Mouse (Mus musculus) embryo, embryonic 9.5 days (tissue): ENCODE data around the gene Slc45a2.
A peak's percentile ranks its signal among the peaks of the same experiment; 100 is the strongest.

Experiments used
- DNase-seq: peaks from one replicate; pipeline ENCODE4 v3.0.0-alpha.2; 2017; ENCODE audit errors: extremely low spot score

Gene Slc45a2

GRCm38 (mm10) chr15:11004646-11005045 is 4.1 kb downstream of the Slc45a2 start:
- DNase-seq: no peak

- peak; percentile 18 for DNase-seq
Observed at GRCm38 (mm10) chr15:11008756-11009155, 8.2 kb downstream of the Slc45a2 start.

DNA sequence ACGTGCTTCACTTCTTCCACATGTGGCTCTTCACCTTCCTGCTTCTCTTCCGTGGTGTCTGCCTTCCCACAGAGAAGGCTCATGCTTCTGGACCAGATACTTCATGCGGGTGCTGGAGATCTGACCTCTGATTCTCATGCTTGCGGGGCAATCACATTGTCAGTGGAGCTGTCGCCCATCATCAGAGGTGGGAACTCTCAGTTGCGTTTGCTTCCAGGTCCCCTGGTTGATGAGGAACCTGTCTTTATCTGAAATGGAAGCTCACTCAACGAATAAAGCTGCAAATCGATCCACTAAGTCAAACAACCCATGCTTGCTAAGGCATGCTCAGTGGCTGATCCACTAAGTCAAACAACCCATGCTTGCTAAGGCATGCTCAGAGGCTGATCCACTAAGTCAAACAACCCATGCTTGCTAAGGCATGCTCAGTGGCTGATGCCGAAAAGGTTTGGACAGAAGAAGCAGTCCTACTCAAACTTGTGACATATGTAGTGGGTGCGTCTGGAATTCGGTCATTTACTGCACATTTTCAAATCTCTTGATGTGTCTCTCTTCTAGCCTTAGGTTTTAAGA is 10.5 kb downstream of the Slc45a2 start:
- no peak for DNase-seq

- DNase-seq: no peak
Observed at GRCm38 (mm10) chr15:11014931-11015330, 14.4 kb downstream of the Slc45a2 start.

DNA sequence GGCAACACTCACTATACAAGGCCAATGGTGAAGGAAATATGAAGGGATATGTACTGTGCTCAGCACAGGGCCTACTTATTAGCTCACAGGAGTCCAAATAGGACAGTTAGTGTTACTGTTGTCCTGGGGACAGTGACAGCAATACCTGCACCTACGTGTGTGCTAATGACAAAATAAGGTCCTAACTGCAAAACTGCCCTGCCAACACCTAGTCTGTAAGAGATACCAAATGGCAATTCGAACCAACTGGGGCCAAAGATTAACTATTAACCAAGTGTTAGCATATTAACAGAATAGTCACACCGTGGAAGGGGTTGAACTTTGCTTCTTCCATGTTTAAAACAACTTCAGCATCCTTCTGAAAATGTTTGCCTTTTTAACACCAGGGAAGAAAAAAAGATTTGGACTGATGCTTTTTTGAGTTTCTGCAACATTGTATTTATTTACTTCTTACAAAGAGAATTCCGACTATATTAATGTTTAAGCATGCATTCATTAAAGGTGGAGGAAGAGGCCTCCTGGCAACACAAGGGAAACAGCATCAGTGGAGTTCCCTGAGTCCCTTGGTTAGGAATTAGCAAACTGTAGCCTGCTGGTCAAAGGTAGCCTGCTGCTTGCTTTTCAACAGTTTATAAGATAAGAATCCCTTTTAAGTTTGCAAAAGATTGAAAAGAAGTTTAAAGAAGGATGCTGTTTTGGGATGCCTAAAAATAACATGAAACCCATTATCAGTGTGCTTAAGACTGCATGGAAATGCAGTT is 26.5 kb downstream of the Slc45a2 start:
- DNase-seq: no peak

DNA sequence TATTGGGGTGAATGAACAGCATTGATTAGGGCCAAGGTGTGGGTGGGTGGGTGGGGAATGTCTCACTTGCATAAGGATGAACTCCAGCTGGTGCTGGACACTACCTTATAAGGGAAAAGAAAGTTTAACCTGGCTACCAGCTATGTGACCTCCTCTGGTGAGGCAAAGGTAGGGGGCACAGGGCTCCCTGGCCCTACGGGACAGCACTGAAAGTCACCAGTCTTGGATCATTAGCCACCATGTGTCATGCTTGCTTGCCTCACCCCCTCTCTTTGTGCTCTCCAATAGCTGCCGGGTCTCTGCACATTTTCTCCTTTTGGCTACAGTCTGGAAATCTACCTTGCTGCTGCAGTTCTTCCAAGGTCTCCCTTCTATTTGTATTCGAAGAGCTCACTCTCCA is 29.7 kb downstream of the Slc45a2 start:
- DNase-seq: no peak

- DNase-seq: no peak
Observed at GRCm38 (mm10) chr15:11035947-11036474, 35.5 kb downstream of the Slc45a2 start.

DNA sequence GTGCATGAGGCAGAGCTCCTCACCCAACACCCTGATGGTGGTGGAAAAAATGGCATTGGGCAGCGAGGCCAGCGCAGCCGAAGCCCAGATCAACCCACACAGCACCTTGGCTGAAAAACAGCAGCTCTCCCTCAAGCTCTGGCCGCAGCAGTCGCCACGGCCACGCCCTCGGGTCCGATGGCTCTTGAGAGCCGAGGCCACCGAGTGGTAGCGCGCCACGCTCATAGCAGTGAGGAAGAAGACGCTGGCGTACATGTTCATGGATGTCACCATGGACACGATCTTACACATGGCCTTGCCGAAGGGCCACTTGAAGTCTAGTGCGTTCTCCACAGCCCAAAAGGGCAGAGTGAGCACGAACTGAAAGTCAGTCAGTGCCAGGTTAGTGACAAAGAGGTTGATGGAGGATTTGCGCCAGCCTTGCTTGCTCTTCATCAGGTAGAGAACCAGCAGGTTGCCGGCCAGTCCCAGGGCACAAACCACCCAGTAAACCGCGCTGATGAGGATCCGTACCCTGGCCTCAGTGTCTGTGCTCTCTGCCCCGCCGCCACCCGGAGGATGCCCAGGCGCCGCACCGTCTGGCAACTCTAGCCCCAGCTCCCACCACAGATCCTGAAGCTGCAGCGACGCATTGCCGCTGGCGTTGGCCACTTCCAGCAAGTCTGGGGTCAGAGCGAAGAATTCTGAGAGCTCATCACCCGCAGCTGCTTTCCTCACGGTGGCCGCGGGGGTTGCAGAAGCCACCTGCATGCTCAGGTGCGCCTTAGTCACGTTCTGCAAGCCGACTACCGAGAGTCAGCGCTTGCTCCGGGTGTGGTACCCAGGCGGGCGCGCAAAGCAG is 36.2 kb downstream of the Slc45a2 start:
- peak; percentile 32 for DNase-seq

GRCm38 (mm10) chr15:11037376-11037695 is 36.8 kb downstream of the Slc45a2 start:
- DNase-seq: no peak

DNA sequence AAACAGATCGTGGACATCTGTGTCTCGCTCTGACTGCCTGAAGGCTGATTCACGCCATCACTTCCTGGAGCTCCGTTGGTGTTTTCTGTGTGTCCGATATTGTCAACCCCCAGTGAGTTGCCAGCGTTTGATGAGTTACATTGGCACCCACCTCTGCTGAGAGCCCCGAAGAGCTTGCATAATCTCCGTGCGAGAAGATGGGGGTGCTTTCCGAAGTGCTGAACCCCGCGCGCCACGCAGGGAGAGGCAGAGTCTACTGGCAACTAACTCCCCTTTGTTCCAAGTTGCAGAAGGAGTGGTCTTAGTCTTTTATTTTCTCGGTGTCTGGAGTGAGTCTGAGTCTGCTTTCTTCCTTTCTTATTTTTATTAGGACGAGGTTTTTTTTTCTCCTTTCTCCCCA is 37.2 kb downstream of the Slc45a2 start, which contains the start of gene Rxfp3:
TSS of gene Rxfp3 (minus strand) at position 281 of the 400 bp plus-strand sequence.
- DNase-seq: peak; percentile 32

DNA sequence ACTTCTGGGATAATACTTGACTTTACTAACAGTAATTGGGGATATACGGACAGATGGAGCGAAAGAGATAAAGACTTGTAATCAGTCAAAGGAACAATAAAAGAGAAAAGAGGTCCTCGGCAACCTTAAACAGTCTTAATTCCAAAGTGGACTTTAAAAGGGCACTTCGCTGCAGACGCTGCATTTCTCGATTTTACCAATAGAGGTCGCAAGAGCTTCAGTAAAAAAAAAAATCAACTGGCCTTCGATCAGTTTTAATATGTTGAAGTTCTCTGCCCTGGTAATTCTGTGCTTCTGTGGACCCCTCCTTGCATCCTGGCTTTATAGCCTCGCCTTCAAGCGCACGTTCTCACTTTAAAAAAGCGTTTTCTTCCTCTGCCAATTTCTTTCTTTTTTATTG is 38.0 kb downstream of the Slc45a2 start:
- DNase-seq: peak; percentile 71

DNA sequence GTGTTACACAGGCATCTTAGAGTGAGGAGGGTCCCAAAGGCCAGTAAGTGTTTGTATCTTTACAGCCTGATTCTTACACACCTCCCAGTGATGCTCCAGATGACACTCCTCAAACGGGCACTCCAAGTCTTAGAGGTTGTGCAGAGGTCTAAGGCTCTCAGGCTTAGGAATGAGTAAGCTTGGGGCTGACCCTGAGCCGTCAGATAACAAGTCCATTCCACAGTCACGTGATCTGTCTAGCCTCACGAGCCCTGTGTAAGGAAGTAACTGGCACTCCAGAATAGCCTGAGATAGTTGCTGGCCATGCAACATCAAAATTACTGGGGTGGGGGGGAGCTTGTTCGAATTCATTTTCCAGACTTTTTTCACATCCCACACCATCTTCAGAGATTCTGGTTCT is 39.5 kb downstream of the Slc45a2 start:
- no peak for DNase-seq

GRCm38 (mm10) chr15:11041229-11041628 is 40.7 kb downstream of the Slc45a2 start:
- DNase-seq: no peak

DNA sequence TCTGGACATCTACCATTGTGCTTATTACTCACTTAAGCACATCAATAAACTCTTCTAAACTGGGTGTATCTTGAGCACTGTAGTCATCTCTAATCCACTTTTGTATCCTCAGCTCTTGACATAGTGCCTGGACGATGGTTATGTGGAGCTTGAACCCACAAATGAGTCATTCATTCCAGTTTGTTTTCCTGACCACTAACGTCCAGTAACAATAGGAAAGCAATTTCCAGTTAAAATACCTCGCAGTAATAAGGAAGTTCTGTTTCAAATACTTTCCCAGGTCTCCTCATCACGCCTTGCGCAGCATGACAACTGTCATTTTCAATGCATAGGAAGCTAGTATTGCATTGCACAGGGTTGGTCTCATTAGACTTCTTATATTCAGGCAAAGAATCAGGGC is 42.3 kb downstream of the Slc45a2 start:
- DNase-seq: no peak

DNA sequence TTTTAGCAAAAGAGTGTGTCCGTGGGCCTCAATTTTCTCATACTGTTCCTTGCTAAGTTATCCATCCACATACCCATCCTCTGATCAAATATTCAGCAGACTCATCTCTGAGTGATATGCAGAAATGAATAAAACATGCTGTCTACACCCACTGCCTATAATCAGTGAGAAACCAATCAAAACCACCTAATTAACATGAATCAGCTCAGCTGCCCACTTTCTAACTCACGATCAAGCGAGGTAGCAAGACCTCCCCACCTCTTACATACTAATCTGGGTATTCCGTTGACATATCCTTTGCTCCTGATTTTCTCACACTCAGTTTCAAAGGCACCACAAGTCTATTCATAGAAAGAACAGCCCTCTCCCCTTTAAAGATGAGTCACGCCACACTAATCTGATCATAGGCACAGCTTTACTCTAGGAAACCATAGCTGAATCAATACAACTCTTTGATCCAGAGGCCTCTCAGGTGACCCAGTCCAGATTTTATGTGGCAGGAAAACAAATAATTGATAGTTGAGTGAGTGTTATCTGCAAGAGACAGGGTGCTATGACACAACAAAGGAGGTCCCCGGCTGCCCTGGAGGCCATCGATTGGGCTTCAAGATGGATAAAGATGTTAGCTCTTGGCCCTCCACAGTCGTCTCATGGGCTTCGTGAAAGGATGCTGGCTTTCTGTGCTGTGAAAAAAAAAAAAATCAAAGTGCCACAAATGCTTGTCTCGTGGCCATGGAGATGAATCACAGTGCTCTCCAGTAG is 53.3 kb downstream of the Slc45a2 start:
- no peak for DNase-seq

DNA sequence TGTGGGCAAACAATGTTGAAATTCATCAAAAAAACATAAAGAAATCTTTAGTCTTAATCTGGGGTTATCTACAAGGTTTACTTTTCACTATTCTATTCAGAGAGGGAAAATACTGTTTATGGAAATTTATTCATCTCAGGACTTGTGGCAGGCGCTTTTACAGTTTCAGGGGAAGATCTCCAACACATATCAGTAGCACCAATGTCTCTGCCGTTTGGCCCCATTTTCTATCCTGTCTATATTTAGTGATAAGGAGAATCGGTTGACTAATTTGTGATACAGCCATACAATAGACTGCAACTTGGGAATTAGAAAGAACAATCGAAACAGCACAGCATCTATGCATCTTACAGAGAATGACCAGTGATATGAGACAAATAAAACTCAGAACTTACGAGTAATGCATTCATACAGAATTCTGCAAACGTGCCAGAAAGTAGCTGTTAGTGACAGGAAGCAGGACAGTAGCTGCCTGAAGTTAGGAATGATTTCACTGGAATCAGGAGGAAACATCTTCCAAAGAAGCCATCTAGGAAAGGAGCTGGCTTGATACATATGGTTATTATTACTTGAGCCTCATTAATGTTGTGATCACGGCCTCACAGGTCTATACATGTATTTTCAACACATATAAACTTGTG is 54.0 kb downstream of the Slc45a2 start:
- no peak for DNase-seq

GRCm38 (mm10) chr15:11062903-11063302 is 62.4 kb downstream of the Slc45a2 start:
- no peak for DNase-seq

DNA sequence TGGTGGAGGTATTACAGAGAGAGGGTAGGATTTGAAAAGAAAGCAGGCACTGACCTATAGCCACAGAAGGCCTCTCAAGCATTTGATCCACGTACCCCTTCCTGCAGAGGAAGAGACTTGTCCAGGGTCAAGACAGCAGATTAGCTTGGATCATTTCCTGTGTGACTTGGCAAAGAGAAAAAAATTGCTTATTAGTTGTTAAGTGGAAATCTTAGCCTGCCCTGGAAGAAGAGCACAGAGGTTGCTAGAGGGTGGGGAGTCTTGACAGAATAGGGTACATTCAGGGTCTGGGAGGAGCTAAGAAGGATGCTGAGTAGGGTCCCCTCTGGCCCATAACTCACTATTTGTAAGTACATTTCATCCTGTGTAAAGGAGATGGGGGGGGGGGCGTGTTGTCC is 63.6 kb downstream of the Slc45a2 start:
- DNase-seq: no peak

GRCm38 (mm10) chr15:11064558-11065411 is 64.3 kb downstream of the Slc45a2 start, which contains the start of gene Adamts12:
Adamts12 (plus strand) TSS chr15:11064790.
- DNase-seq: peak; percentile 79

- DNase-seq: no peak
Observed at GRCm38 (mm10) chr15:11065528-11066171, 65.1 kb downstream of the Slc45a2 start.
